Comparison of ENCODE assay signal across 21 mouse cellular contexts in genomic region chr14:45251548-45252076, GRCm38 (mm10).
"Had no signal": no experiment of that assay in that cellular context is flagged by ENCODE, and none has a peak within 500 bp of the region (broad histone marks: within the 10 kb centered on the region; RNA-seq: fewer than 3 reads in every experiment).

No protein-coding gene starts in this region.

- ATAC-seq: intestine, embryonic 16.5 days; liver, postnatal 0 days; lung, postnatal 0 days had no signal

- H3K4me2 ChIP-seq: limb, embryonic 13.5 days; lung, embryonic 14.5 days; midbrain, embryonic 11.5 days; neural tube, embryonic 12.5 days; neural tube, embryonic 15.5 days; stomach, embryonic 15.5 days had no signal

- H3K27ac ChIP-seq: kidney, postnatal 0 days; limb, embryonic 13.5 days; liver, embryonic 14.5 days; macrophage; neural tube, embryonic 12.5 days; neural tube, embryonic 15.5 days; stomach, embryonic 15.5 days had no signal

- H3K9ac ChIP-seq: limb, embryonic 13.5 days; liver, embryonic 14.5 days; liver, postnatal 0 days; lung, embryonic 14.5 days; neural tube, embryonic 12.5 days; neural tube, embryonic 15.5 days; stomach, embryonic 15.5 days had no signal

- H3K4me1 ChIP-seq: limb, embryonic 13.5 days; neural tube, embryonic 12.5 days; neural tube, embryonic 15.5 days; stomach, embryonic 15.5 days had no signal

- H3K36me3 ChIP-seq: limb, embryonic 13.5 days; stomach, embryonic 15.5 days had no signal

- DNase-seq: kidney, adult 2 months; kidney, postnatal 4 days; left cerebral cortex, postnatal 4 days; liver; liver, postnatal 0 days; lung, embryonic 14.5 days; midbrain, embryonic 14.5 days; right cerebral cortex, adult 18-20 months; right cerebral cortex, postnatal 14 days; spleen, adult 18-20 months; thymus, postnatal 25 days had no signal

- H3K27me3 ChIP-seq: limb, embryonic 13.5 days; neural tube, embryonic 12.5 days; neural tube, embryonic 15.5 days; stomach, embryonic 15.5 days had no signal

- H3K4me3 ChIP-seq: limb, embryonic 13.5 days; neural tube, embryonic 12.5 days; neural tube, embryonic 15.5 days; stomach, embryonic 15.5 days had no signal

- H3K9me3 ChIP-seq: limb, embryonic 13.5 days; neural tube, embryonic 12.5 days; neural tube, embryonic 15.5 days; stomach, embryonic 15.5 days had no signal
